Mouse (Mus musculus) bone marrow, adult 2 months (tissue): Measurements from ENCODE around the gene Abhd12.

Source experiments
- CTCF ChIP-seq: fragments of 200-500 bp; IDR thresholded peaks from 2 replicates; pipeline ENCODE4 v1.5.1; 2011; ENCODE audit warnings: low read length, control low read depth; ENCODE audit not compliant: control insufficient read depth, insufficient read depth
- POLR2A ChIP-seq: fragments of 200-500 bp; IDR thresholded peaks from 2 replicates; pipeline ENCODE4 v1.6.1; 2011; ENCODE audit warnings: low read depth, mild to moderate bottlenecking, control low read depth, low read length, borderline replicate concordance; ENCODE audit not compliant: control insufficient read depth

GRCm38 (mm10) chr2:150944017-150944416 is 39.5 kb upstream of the Abhd12 start:
- TF ChIP-seq CTCF (no peak), POLR2A (no peak)
